In the genomic region with DNA sequence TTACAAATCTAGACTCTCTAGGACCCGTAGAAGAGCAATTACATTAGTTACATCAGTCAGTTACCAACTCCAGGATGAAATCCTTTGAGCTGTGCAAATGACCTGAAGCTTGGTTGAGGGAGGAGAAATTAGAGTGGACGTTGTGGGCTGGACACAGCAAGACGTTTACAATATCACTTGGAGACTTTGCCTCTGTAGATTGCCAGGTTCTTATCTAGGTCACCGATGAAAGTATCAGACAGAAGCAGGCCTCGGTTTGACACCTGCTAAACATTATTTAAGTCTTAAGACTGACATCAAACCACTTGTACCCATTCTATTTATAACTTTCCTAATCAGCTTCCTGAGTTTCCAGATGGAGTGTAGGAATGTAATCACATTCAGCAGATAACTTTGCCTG, we compare ENCODE assay signal across 18 mouse cellular contexts. TPM values are rescaled to one million over a fixed set of nuclear protein-coding genes. Genes with fewer than 3 reads are reported as not detected.
"Had no signal": no experiment of that assay in that cellular context is flagged by ENCODE, and none has a peak within 500 bp of the region (broad histone marks: within the 10 kb centered on the region; RNA-seq: fewer than 3 reads in every experiment).

No protein-coding gene starts in this region.

- ATAC-seq: liver, embryonic 12.5 days; midbrain, embryonic 15.5 days had no signal

- H3K4me2 ChIP-seq: limb, embryonic 15.5 days; liver, embryonic 12.5 days; lung, embryonic 14.5 days; midbrain, embryonic 11.5 days; midbrain, embryonic 15.5 days; neural tube, embryonic 13.5 days; stomach, embryonic 15.5 days had no signal

- H3K4me1 ChIP-seq: stomach, embryonic 15.5 days had no signal

- H3K36me3 ChIP-seq: limb, embryonic 15.5 days; liver, embryonic 12.5 days; midbrain, embryonic 15.5 days; neural tube, embryonic 13.5 days; stomach, embryonic 15.5 days had no signal

- H3K9me3 ChIP-seq: limb, embryonic 15.5 days; liver, embryonic 12.5 days; megakaryocyte, embryonic 14.5 days; midbrain, embryonic 15.5 days; neural tube, embryonic 13.5 days; stomach, embryonic 15.5 days had no signal

- H3K27ac ChIP-seq: limb, embryonic 15.5 days; liver, embryonic 12.5 days; midbrain, embryonic 15.5 days; neural tube, embryonic 13.5 days; stomach, embryonic 15.5 days had no signal

- DNase-seq: kidney, postnatal 36 days; layer of hippocampus, adult 9-11 months; layer of hippocampus, postnatal 36 days; lung, embryonic 14.5 days; lung, postnatal 10 days; lung, postnatal 4 days; retina, postnatal 1 day; right cerebral cortex, postnatal 4 days; thymus, adult 2 months; thymus, postnatal 25 days had no signal

- H3K27me3 ChIP-seq: midbrain, embryonic 15.5 days; neural tube, embryonic 13.5 days; stomach, embryonic 15.5 days had no signal

- H3K9ac ChIP-seq: limb, embryonic 15.5 days; liver, embryonic 12.5 days; lung, embryonic 14.5 days; midbrain, embryonic 15.5 days; neural tube, embryonic 13.5 days; stomach, embryonic 15.5 days had no signal

- H3K4me3 ChIP-seq: limb, embryonic 15.5 days; liver, embryonic 12.5 days; megakaryocyte, embryonic 14.5 days; midbrain, embryonic 15.5 days; neural tube, embryonic 13.5 days; stomach, embryonic 15.5 days had no signal

RNA-seq across cellular contexts. Expression of a gene that starts 52.6 kb away (rescaled TPM):
- polyA plus RNA-seq: limb, embryonic 11.5 days; limb, embryonic 15.5 days; midbrain, embryonic 11.5 days had no signal
